Mouse (Mus musculus): ENCODE measurements around the gene Hspa1l.
"Not testable (repeated sequence)": the region's sequence is repeated elsewhere in the genome, so short reads cannot be mapped to it uniquely, and the experiment has no call there.

Gene Hspa1l

GRCm38 (mm10) chr17:35002153-35002865 lies 29.8 kb downstream of the Hspa1l start:
- peak in 1 of 2 experiments; percentile 45 for DNase-seq (ENCODE audit: low spot score in 2 of 2)

DNA sequence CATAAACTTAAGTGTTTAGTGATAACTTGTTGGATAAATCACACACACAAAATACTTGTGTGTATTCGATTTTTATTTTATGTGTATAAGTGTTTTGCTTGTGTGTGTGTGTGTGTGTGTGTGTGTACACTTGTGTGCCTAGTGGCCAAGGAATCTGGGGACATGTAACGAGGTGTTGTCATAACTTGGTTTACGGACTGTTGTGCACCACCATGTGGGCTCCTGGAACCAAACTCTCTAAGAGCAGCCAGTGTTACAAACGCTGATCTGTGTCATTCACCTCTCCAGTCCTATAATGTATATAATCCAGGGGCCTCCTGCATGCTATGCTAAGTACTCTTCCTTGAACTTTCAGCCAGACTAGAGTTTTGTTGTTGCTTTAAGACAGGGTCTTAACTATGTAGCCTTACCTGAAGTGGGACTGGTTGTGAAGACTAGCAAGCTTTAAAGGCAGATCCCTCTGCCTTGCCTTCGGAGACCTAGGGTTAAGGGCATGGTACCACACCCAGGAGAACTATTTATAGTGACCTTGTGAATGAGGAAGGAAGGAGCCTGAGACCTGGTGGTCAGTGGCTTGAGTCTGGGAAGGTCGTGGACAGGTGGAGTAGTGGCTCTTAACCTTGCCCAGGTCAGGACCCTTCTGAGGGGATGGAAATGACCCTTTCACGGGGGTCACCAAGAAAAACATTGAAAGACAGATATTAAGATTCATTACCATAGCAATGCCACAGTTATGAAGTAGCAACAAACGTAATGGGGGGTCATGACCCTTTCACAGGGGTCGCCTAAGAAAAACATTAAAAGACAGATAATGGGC lies 30.7 kb downstream of the Hspa1l start:
- no peak for DNase-seq (ENCODE audit: low spot score in 2 of 2)

DNA sequence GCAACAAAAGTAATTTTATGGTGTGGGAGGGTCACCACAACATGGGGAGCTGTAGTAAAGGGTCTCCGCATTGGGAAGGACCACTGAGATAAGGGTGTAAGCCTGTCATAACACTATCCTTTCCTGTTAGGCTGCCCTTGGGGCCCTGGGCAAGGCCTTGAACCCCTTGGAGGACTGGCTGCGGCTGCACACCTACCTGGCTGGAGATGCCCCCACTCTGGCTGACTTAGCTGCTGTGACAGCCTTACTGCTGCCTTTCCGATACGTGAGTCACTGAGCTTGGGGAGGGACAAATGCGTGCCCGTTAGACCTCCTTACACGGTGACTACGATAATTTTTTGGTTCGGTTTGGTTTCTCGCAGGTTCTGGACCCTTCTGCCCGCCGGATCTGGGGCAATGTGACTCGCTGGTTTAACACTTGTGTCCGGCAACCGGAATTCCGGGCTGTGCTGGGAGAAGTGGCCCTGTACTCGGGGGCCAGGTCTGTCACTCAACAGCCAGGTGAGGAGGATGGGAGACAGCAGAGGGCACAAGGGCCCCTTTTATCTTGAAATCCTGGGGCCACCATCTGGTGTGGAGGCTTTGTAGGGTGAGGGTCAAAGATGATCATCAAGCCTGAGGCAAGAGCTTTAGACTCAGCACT lies 31.7 kb downstream of the Hspa1l start:
- no peak for DNase-seq (ENCODE audit: low spot score in 2 of 2)

- no peak for DNase-seq (ENCODE audit: low spot score in 2 of 2)
These were observed 32.7 kb downstream of the Hspa1l start for GRCm38 (mm10) chr17:35005158-35005557.

- DNase-seq (ENCODE audit: low spot score in 2 of 2): not testable (repeated sequence)
These were observed 33.4 kb downstream of the Hspa1l start for GRCm38 (mm10) chr17:35005902-35006301.

GRCm38 (mm10) chr17:35007387-35007991 lies 35.0 kb downstream of the Hspa1l start:
- no peak for DNase-seq (ENCODE audit: low spot score in 2 of 2)

DNA sequence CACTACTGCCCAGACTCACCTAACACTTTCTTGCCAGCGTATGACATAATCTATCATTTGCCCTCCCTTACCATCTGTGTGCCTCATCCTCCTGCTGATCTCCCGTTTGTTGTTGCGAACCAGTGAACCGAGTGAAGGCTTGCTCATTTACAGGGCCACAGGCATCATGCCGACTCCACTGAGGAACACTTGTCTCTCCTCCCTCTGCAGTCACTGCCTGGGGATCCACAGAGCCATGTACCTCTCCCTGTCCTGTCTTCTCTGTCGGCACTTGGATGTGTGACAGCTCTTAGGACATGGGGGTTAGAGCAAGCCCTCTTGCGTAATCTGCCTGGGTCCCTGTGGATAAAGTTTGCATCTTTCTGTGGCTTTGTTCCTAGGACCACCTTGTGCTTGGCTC lies 37.1 kb downstream of the Hspa1l start:
- DNase-seq (ENCODE audit: low spot score in 2 of 2): no peak

GRCm38 (mm10) chr17:35011440-35011839 lies 38.9 kb downstream of the Hspa1l start:
- DNase-seq (ENCODE audit: low spot score in 2 of 2): no peak

GRCm38 (mm10) chr17:35012430-35012829 lies 39.9 kb downstream of the Hspa1l start:
- DNase-seq (ENCODE audit: low spot score in 2 of 2): peak in 1 of 2 experiments; percentile 14

DNA sequence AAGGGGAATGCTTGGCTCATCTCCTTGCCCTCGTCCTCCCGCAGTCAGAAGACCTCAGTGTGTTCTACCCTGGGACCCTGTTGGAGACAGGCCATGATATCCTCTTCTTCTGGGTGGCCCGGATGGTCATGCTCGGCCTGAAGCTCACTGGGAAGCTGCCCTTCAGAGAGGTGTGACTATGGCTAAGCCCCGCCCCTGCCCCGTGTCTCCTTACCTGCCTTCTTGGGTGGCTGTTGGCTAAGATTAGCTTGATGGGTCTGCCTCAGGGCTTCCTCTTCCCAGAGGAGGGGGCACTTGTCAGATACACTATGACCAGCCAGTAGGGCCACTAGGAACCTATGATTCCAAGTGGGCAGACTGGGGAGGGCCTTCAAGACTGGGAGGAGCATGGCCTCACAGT lies 40.7 kb downstream of the Hspa1l start:
- DNase-seq (ENCODE audit: low spot score in 2 of 2): peak in 1 of 2 experiments; percentile 15

- DNase-seq (ENCODE audit: low spot score in 2 of 2): peak in 1 of 2 experiments; percentile 15
These were observed 42.8 kb downstream of the Hspa1l start for GRCm38 (mm10) chr17:35015296-35015695.

DNA sequence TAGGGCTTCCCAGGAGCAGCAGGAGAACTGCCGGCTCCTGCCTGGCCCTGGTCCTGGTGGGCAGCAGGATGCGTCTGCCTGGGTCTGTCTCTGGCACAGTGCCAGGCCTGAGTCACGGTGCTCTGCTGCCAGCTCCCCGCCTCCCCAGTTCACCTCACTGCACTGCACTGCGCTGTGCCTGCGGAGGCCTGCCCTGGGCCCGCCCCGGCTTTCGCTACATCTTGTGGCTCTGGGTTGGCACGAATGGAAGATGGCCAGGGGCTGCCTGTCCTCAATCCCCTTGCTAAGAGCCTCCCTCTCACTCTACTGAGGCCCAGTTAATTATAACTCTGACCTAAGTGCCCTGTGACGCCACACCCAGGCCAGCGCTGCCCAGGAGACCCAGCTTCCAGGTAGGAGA lies 43.9 kb downstream of the Hspa1l start, which contains the start of gene Vwa7:
Gene Vwa7, plus strand, starts transcription at position 204 of the 400 bp plus-strand sequence.
- DNase-seq (ENCODE audit: low spot score in 2 of 2): peak in 1 of 2 experiments; percentile 51

- DNase-seq (ENCODE audit: low spot score in 2 of 2): no peak
These were observed 44.5 kb downstream of the Hspa1l start for GRCm38 (mm10) chr17:35016791-35017705.

DNA sequence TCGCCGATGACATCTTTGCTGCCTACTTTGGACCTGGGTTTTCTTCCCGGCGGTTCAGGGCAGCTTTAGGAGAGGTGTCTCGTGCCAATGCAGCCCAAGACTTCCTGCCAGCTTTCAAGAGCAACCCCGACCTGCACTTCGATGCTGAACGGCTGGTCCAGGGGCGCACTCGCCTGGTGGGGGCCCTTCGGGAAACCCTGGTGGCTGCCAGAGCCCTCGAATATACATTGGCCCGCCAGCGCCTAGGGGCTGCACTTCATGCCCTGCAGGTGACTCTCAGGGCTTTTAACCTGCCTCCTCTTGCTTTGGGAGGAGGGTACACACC lies 45.2 kb downstream of the Hspa1l start:
- no peak for DNase-seq (ENCODE audit: low spot score in 2 of 2)

GRCm38 (mm10) chr17:35018171-35018570 lies 45.7 kb downstream of the Hspa1l start:
- DNase-seq (ENCODE audit: low spot score in 2 of 2): no peak

GRCm38 (mm10) chr17:35019894-35020293 lies 47.4 kb downstream of the Hspa1l start:
- no peak for DNase-seq (ENCODE audit: low spot score in 2 of 2)

DNA sequence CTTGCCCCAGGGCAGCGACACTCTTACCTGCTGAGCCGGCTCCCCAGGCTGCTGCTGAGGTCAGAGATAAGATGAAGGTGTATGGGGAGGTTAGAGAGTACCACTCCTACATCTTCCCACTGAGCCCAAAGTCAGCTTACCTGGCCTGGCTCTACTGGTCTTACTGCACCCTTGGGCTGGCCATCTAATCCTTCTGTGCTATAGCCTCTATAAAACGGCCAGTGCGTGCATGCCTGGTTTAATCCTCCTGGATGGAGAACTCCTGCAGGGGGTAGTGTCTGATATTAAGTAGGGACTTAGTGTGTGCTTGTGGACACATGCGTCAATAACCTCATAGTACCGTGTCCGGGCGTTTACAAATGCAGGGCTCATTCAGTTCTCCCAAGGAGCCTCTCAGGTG lies 48.0 kb downstream of the Hspa1l start:
- DNase-seq (ENCODE audit: low spot score in 2 of 2): no peak

DNA sequence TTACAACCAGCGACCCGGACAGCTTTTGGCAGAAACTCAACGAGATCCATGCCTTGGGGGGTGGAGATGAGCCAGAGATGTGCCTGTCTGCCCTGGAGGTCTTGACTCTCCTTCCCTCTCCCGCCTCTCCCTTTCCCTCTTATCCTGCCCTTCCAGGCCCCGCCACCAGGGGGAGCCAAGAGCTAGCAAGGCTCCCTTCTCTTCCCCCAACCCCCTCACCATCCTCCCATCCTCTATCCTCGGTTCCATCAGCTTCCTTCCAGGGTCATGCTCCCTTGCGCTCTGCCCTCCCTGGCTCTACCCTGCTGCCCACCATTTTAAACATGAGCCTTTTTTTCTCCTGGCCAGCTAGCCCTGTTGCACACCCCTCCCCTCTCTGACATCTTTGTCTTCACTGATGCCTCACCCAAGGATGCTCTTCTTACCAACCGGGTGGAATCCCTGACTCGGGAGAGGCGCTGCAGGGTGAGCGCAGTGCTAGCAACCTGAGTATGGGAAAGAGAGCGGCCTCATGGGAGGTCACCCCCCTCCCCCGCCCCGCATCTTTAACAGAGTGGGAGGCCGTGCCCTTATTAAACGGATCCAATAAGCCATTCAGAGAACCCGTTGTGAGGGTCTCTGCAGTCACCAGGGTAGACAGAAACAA lies 48.8 kb downstream of the Hspa1l start:
- peak; percentile 89 to 92 for DNase-seq (ENCODE audit: low spot score in 2 of 2)

GRCm38 (mm10) chr17:35021842-35022477 lies 49.5 kb downstream of the Hspa1l start:
- peak in 1 of 2 experiments; percentile 22 for DNase-seq (ENCODE audit: low spot score in 2 of 2)

DNA sequence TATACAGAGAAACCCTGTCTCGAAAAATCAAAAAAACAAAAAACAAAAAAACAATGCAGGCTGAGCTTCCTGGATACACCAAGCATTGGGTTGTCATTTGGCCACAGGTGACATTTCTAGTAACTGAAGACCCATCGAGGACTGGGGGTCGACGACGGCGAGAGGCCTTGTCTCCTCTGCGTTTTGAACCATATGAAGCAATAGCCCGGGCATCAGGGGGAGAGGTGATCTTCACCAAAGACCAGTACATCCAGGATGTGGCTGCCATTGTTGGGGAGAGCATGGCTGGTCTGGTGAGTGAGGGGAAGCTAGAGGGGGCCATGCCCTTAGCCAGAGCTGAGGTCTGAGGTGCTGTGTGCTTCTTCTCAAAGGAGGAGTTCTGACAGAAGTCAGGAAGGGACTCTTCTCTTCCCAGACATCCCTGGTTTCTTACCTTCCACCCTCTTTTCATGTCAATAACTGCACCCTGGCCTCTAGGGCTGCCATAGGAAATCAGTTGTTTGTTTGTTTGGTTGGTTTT lies 50.1 kb downstream of the Hspa1l start:
- peak in 1 of 2 experiments; percentile 14 for DNase-seq (ENCODE audit: low spot score in 2 of 2)

Measured in spleen, postnatal 10 days (tissue).